Mouse (Mus musculus) neural tube, embryonic 14.5 days (tissue): ENCODE measurements around the gene Ahr. TPM values are rescaled to one million over a fixed set of nuclear protein-coding genes. Genes with fewer than 3 reads are reported as not detected.

ENCODE experiments used
- ATAC-seq: fragments of 200-750 bp; cut with Nextera tagmentation; 2 replicates; pipeline ENCODE4 v1.8.0; 2017; ENCODE audit warnings: low read depth, mild to moderate bottlenecking, moderate TSS enrichment, moderate library complexity
- H3K27ac ChIP-seq: fragments of 300-500 bp; sonication (generic); 2 replicates; pipeline ENCODE4 v1.5.1; 2014; ENCODE audit warnings: low read depth, mild to moderate bottlenecking, control low read depth, low read length, moderate library complexity, mixed read lengths
- H3K27me3 ChIP-seq: fragments of 300-500 bp; sonication (generic); 2 replicates; pipeline ENCODE4 v1.6.1; 2014; ENCODE audit warnings: low read length; ENCODE audit not compliant: control insufficient read depth, insufficient read depth
- H3K36me3 ChIP-seq: fragments of 300-500 bp; sonication (generic); 2 replicates; pipeline ENCODE4 v1.6.1; 2014; ENCODE audit warnings: low read length, mixed read lengths; ENCODE audit not compliant: control insufficient read depth, insufficient read depth
- H3K4me1 ChIP-seq: fragments of 300-500 bp; sonication (generic); 2 replicates; pipeline ENCODE4 v1.6.1; 2014; ENCODE audit warnings: low read length; ENCODE audit not compliant: control insufficient read depth, insufficient read depth
- H3K4me2 ChIP-seq: fragments of 300-500 bp; sonication (generic); 2 replicates; pipeline ENCODE4 v1.6.1; 2014; ENCODE audit warnings: mild to moderate bottlenecking, low read depth, low read length, control low read depth
- H3K4me3 ChIP-seq: fragments of 300-500 bp; sonication (generic); 2 replicates; pipeline ENCODE4 v1.5.1; 2014; ENCODE audit warnings: low read depth, low read length, control low read depth, mixed read lengths
- H3K9ac ChIP-seq: fragments of 300-500 bp; sonication (generic); replicated peaks from 2 replicates; pipeline ENCODE4 v1.6.1; 2014; ENCODE audit warnings: low read depth, mild to moderate bottlenecking, control low read depth, low read length, mixed read lengths
- H3K9me3 ChIP-seq: fragments of 300-500 bp; sonication (generic); 2 replicates; pipeline ENCODE4 v1.6.1; 2016; ENCODE audit warnings: low read length; ENCODE audit not compliant: control insufficient read depth
- WGBS: fragments of 180-500 bp; shearing (Covaris S2); extraction: QIAGEN DNeasy Blood & Tissue Kit; methylation state at CpG from one replicate; pipeline ENCODE4 v1.1.7; 2014; 5-methylcytosine and 5-hydroxymethylcytosine counted together
- polyA plus RNA-seq: library from polyadenylated mRNA; unstranded; fragments of >200 nt; fragmentation: Nextera tagmentation; extraction: Ambion mirVana; gene quantifications from 2 replicates; pipeline ENCODE4 v1.2.1, GENCODE M21; 2014

The Ahr gene
- polyA plus RNA-seq, 1 experiment from 2014 or later, result 4.7 TPM

DNA sequence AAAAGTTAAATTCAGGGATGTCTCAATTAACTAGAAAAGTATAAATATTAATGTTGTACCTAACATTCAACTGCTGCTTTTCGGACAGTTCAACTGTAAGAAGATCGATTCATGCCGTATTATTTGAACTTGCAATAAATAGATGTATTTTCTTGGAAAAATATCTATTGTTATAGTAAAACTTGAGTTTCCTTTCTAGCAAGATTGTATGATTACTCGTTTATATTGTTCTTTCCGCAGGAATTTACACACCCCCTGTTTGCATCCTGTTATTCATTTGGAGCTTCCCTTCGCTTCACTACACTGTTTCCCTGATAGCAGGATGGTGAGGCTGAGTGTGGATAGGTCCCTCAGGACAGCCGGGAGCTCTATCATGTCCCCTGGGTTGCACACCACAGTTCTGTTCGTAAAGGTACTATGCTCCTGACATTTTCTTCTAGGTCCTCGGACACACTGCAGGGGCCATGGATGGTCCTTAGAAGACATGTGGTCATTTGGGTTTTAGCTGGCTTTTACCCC, 12.2 kb downstream of the Ahr start:
- H3K27me3 ChIP-seq, result no peaks in the 10 kb centered on the region
- no peaks in the 10 kb centered on the region for H3K9me3 ChIP-seq
- H3K4me3 ChIP-seq, result no peak overlapping the region
- no peak overlapping the region for H3K27ac ChIP-seq
- H3K36me3 ChIP-seq, result no peaks in the 10 kb centered on the region
- no peak for ATAC-seq
- H3K9ac ChIP-seq, result no peak overlapping the region
- WGBS, result 89% methylated on average over 9 of the region's 9 CpGs
- no peaks in the 10 kb centered on the region for H3K4me1 ChIP-seq
- no peak overlapping the region for H3K4me2 ChIP-seq

DNA sequence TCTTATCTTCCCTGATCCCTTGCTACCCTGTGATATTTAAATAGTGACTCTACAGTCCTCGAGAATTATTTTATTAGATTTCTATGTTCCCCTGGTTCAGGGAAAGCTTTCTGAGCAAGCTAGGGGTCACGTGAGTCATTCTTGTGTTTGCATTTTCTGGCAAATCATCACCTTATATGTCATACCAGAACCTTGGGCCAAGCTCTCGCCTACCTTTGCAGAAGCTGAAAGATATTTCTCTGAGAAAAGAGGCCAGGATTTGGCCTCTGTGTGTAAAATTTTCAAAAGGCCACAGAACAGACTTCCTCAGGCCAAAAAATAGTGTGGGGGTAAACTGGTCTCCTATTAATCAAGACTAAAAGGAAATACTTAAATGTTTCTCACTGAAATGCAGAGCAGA, 19.2 kb downstream of the Ahr start:
- Histone ChIP-seq H3K4me3 (no peak overlapping the region), H3K9ac (no peak overlapping the region), H3K4me2 (no peak overlapping the region), H3K27me3 (no peaks in the 10 kb centered on the region), H3K4me1 (no peaks in the 10 kb centered on the region), H3K9me3 (no peaks in the 10 kb centered on the region), H3K27ac (no peak overlapping the region), H3K36me3 (no peaks in the 10 kb centered on the region)
- 81% methylated on average over 3 of the region's 3 CpGs for WGBS
- no peak for ATAC-seq

GRCm38 (mm10) chr12:35514671-35515070, 20.2 kb downstream of the Ahr start:
- no peaks in the 10 kb centered on the region for H3K36me3 ChIP-seq
- ATAC-seq, result no peak
- 73% methylated on average over 2 of the region's 2 CpGs for WGBS
- no peak overlapping the region for H3K9ac ChIP-seq
- no peaks in the 10 kb centered on the region for H3K4me1 ChIP-seq
- H3K4me3 ChIP-seq, result no peak overlapping the region
- H3K4me2 ChIP-seq, result no peak overlapping the region
- H3K9me3 ChIP-seq, result no peaks in the 10 kb centered on the region
- no peak overlapping the region for H3K27ac ChIP-seq
- H3K27me3 ChIP-seq, result no peaks in the 10 kb centered on the region

GRCm38 (mm10) chr12:35510711-35511110, 24.1 kb downstream of the Ahr start:
- H3K36me3 ChIP-seq, result no peaks in the 10 kb centered on the region
- no peak overlapping the region for H3K4me2 ChIP-seq
- no peaks in the 10 kb centered on the region for H3K27me3 ChIP-seq
- H3K9me3 ChIP-seq, result no peaks in the 10 kb centered on the region
- 94% methylated on average over 5 of the region's 5 CpGs for WGBS
- H3K9ac ChIP-seq, result no peak overlapping the region
- no peak for ATAC-seq
- no peak overlapping the region for H3K27ac ChIP-seq
- H3K4me1 ChIP-seq, result no peaks in the 10 kb centered on the region
- no peak overlapping the region for H3K4me3 ChIP-seq

DNA sequence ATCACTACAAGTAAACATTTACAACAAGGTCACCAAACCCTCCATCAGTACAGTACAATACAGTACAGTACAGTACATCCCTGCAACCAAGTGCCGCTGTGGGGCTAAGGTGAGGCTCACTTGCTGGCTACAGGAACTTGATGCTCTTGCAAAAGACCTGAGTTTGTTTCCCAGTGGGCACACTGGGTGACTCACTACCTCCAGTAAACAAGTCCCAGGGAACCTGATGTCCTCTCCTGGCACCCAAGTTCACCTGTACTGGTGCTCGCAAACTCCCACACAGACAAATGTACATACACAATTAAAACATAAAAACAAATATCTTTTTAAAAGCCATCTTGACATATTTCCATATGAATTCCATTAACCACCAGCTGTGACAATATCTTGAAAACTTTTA, 28.5 kb downstream of the Ahr start:
- H3K27ac ChIP-seq, result no peak overlapping the region

GRCm38 (mm10) chr12:35504081-35504480, 30.8 kb downstream of the Ahr start:
- WGBS, result 87% methylated on average over 15 of the region's 15 CpGs
- no peak overlapping the region for H3K4me2 ChIP-seq
- no peaks in the 10 kb centered on the region for H3K4me1 ChIP-seq
- ATAC-seq, result no peak
- no peak overlapping the region for H3K9ac ChIP-seq
- H3K4me3 ChIP-seq, result no peak overlapping the region
- H3K9me3 ChIP-seq, result no peaks in the 10 kb centered on the region
- H3K36me3 ChIP-seq, result no peaks in the 10 kb centered on the region; the same call in 1 of the 2 replicates
- no peaks in the 10 kb centered on the region for H3K27me3 ChIP-seq
- H3K27ac ChIP-seq, result no peak overlapping the region

More for the DNA sequence above, 28.5 kb downstream of the Ahr start:
- H3K9ac ChIP-seq, result no peak overlapping the region
- H3K4me2 ChIP-seq, result no peak overlapping the region
- ATAC-seq, result no peak
- no peak overlapping the region for H3K4me3 ChIP-seq
- no peaks in the 10 kb centered on the region for H3K9me3 ChIP-seq
- H3K36me3 ChIP-seq, result no peaks in the 10 kb centered on the region; the same call in 1 of the 2 replicates
- 95% methylated on average over 2 of the region's 2 CpGs for WGBS
- H3K27me3 ChIP-seq, result no peaks in the 10 kb centered on the region
- H3K4me1 ChIP-seq, result no peaks in the 10 kb centered on the region

DNA sequence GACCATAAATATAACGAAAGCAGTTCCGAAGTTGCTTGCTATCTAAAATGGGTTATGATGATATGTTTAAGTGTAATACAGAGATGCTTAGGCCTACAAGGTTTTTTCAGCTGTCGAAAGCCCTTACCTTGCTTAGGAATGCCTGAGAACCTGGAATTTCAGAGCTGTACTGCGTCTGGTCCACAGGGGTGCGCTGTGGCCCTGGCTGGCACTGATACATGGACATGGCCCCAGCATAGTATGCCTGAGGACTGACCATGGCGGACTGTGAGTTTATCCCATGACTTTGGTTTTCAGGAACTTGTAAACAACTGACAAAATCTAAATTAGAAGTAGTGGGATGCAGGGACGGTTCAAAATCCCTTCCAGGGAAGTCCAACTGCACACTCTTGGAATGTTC, 31.3 kb downstream of the Ahr start:
- no peaks in the 10 kb centered on the region for H3K4me1 ChIP-seq
- no peak overlapping the region for H3K9ac ChIP-seq
- no peak overlapping the region for H3K4me2 ChIP-seq
- H3K27ac ChIP-seq, result no peak overlapping the region
- H3K27me3 ChIP-seq, result no peaks in the 10 kb centered on the region
- H3K4me3 ChIP-seq, result no peak overlapping the region
- no peaks in the 10 kb centered on the region; the same call in 1 of the 2 replicates for H3K36me3 ChIP-seq
- H3K9me3 ChIP-seq, result no peaks in the 10 kb centered on the region
- 91% methylated on average over 7 of the region's 7 CpGs for WGBS
- 0 out of 2 replicates have a peak, but pooled peaks have one; percentile 38 for ATAC-seq

DNA sequence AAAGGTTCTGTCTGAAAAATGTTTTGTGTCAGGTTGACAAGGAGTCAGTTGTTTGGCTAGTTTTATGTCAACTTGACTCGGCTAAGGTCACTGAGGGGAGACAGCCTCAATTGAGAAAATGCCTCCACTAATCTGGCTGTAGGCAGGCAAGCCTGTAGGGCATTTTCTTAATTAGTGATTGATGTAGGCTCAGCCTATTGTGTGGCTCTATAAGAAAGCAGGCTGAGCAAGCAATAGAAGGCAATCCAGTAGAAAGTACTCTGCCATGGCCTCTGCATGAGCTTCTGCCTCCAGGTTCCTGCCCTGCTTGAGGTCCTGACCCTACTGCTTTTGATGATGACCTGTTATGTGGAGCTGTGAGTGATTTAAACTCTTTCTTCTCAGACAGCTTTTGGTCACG, 33.4 kb downstream of the Ahr start:
- Histone ChIP-seq H3K9ac (no peak overlapping the region), H3K4me2 (no peak overlapping the region), H3K9me3 (no peaks in the 10 kb centered on the region), H3K4me3 (no peak overlapping the region), H3K36me3 (no peaks in the 10 kb centered on the region; the same call in 1 of the 2 replicates), H3K27me3 (no peaks in the 10 kb centered on the region), H3K4me1 (no peaks in the 10 kb centered on the region), H3K27ac (no peak overlapping the region)
- no peak for ATAC-seq
- WGBS, result 14% methylated on average over 2 of the region's 2 CpGs

GRCm38 (mm10) chr12:35495195-35495594, 39.6 kb downstream of the Ahr start:
- no peaks in the 10 kb centered on the region for H3K27me3 ChIP-seq
- H3K36me3 ChIP-seq, result no peaks in the 10 kb centered on the region
- no peaks in the 10 kb centered on the region for H3K9me3 ChIP-seq
- peak; percentile 34; the same call in 1 of the 2 replicates for ATAC-seq
- no peak overlapping the region for H3K4me2 ChIP-seq
- no peaks in the 10 kb centered on the region for H3K4me1 ChIP-seq
- no peak overlapping the region for H3K4me3 ChIP-seq
- H3K9ac ChIP-seq, result no peak overlapping the region
- 75% methylated on average over 4 of the region's 4 CpGs for WGBS
- H3K27ac ChIP-seq, result no peak overlapping the region
